Mouse (Mus musculus) stomach, postnatal 0 days (tissue): ENCODE results near the gene Arhgap40.

Source experiments
- CTCF ChIP-seq: IDR thresholded peaks from 2 replicates; pipeline ENCODE4 v1.5.1; 2016; ENCODE audit warnings: antibody characterized with exemption, low read depth, mild to moderate bottlenecking, moderate library complexity
- EP300 ChIP-seq: optimal IDR thresholded peaks from 2 replicates; pipeline ENCODE3; 2016; ENCODE audit warnings: antibody characterized with exemption

DNA sequence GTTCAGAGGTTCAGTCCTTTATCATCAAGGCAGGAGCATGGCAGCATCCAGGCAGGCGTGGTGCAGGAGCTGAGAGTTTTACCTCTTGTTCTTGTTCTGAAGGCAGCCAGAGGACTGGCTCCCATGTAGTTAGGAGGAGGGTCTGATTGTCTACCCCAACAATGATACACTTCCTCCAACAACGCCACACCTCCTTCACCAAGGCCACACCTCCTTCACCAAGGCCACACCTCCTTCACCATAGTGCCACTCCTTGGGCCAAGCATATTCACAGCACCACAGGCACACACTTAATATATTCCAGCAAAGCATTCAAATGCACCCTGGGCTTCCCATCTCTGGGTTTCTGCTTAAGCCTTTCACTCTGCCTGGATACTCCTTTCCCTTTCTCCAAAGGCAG lies 32.7 kb downstream of the Arhgap40 start:
- TF ChIP-seq CTCF, result no peak
- no peak for TF ChIP-seq EP300
